30 mouse cellular contexts compared by ENCODE assay signal in the genomic region with DNA sequence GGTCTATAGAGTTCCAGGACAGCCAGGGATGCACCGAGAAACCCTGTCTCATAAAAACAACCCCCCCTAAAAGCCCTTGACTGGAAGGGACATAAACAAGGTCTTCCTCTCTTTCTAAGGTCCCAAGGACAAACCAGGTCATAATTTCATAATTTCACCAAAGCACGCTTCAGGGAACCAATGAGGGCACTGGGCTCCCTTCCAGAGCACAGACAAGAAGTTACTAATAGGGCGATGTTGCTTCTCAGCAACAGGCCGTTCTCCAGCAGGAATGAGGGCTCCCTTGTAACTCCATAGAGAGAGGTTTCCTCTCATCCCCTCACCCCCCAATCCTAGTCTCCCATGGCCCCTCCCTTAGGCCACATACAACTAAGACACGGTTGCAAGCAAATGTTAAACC. TPM values are rescaled to one million over a fixed set of nuclear protein-coding genes. Genes with fewer than 3 reads are reported as not detected.
"Had no signal": no experiment of that assay in that cellular context is flagged by ENCODE, and none has a peak within 500 bp of the region (broad histone marks: within the 10 kb centered on the region; RNA-seq: fewer than 3 reads in every experiment).

No protein-coding gene starts in this region.

- H3K36me3 ChIP-seq: heart, embryonic 13.5 days; heart, embryonic 15.5 days; hindbrain, embryonic 13.5 days; hindbrain, embryonic 15.5 days; kidney, embryonic 15.5 days; limb, embryonic 13.5 days; limb, embryonic 15.5 days; liver, embryonic 12.5 days had no signal

- DNase-seq: gastrocnemius, adult 2 months; gastrocnemius, postnatal 10 days; gastrocnemius, postnatal 25 days; heart, adult 11 months; heart, adult 2 months; heart, postnatal 14 days; heart, postnatal 36 days; kidney, adult 11 months; kidney, adult 2 months; kidney, adult 9 months; kidney, postnatal 14 days; kidney, postnatal 36 days; layer of hippocampus, adult 9-11 months; layer of hippocampus, postnatal 36 days; left cerebral cortex, postnatal 4 days had no signal

- H3K4me3 ChIP-seq: gastrocnemius, adult 2 months; heart, adult 2 months; heart, embryonic 13.5 days; heart, embryonic 15.5 days; hindbrain, embryonic 13.5 days; hindbrain, embryonic 15.5 days; kidney, embryonic 15.5 days; limb, embryonic 13.5 days; limb, embryonic 15.5 days; liver, embryonic 12.5 days had no signal

- H3K27me3 ChIP-seq: hindbrain, embryonic 13.5 days; hindbrain, embryonic 15.5 days; kidney, embryonic 15.5 days; limb, embryonic 13.5 days; limb, embryonic 15.5 days had no signal

- H3K9ac ChIP-seq: heart, embryonic 13.5 days; heart, embryonic 15.5 days; hindbrain, embryonic 13.5 days; hindbrain, embryonic 15.5 days; kidney, embryonic 15.5 days; limb, embryonic 13.5 days; limb, embryonic 15.5 days; liver, embryonic 12.5 days; liver, embryonic 14.5 days had no signal

- ATAC-seq: hindbrain, postnatal 0 days; intestine, embryonic 16.5 days; liver, embryonic 12.5 days had no signal

- H3K4me1 ChIP-seq: heart, embryonic 13.5 days; heart, embryonic 15.5 days; hindbrain, embryonic 13.5 days; hindbrain, embryonic 15.5 days; kidney, embryonic 15.5 days; limb, embryonic 13.5 days; limb, embryonic 15.5 days; liver, embryonic 12.5 days had no signal

- H3K9me3 ChIP-seq: heart, embryonic 13.5 days; heart, embryonic 15.5 days; hindbrain, embryonic 13.5 days; hindbrain, embryonic 15.5 days; kidney, embryonic 15.5 days; limb, embryonic 13.5 days; limb, embryonic 15.5 days; liver, embryonic 12.5 days had no signal

- H3K4me2 ChIP-seq: heart, embryonic 11.5 days; heart, embryonic 13.5 days; heart, embryonic 15.5 days; hindbrain, embryonic 13.5 days; hindbrain, embryonic 15.5 days; kidney, embryonic 15.5 days; limb, embryonic 13.5 days; limb, embryonic 15.5 days; liver, embryonic 12.5 days had no signal

- H3K27ac ChIP-seq: gastrocnemius, adult 2 months; heart, adult 2 months; heart, embryonic 13.5 days; heart, embryonic 15.5 days; hindbrain, embryonic 13.5 days; hindbrain, embryonic 15.5 days; hindbrain, postnatal 0 days; kidney, embryonic 15.5 days; kidney, postnatal 0 days; limb, embryonic 13.5 days; limb, embryonic 15.5 days; liver, embryonic 12.5 days; liver, embryonic 14.5 days had no signal

RNA-seq across cellular contexts. Expression of a gene that starts 9.1 kb away (rescaled TPM):
- total RNA-seq: hematopoietic stem cell, adult 5-6 weeks; liver, adult 2 months had no signal

RNA-seq across cellular contexts. Expression of a gene that starts 19.7 kb away (rescaled TPM):
- total RNA-seq: hematopoietic stem cell, adult 5-6 weeks had no signal
